Mouse (Mus musculus) embryonic fibroblast, embryonic 13.5 days (primary cell): ENCODE measurements around the gene Xpo4.

Source experiments
- CTCF ChIP-seq: IDR thresholded peaks from 2 replicates; pipeline ENCODE4 v1.5.1; 2011; ENCODE audit warnings: mild to moderate bottlenecking, control low read depth, low read length, moderate library complexity, borderline replicate concordance; ENCODE audit not compliant: insufficient read depth
- POLR2A ChIP-seq: IDR thresholded peaks from 2 replicates; pipeline ENCODE4 v1.6.1; 2011; ENCODE audit warnings: low read depth, mild to moderate bottlenecking, control low read depth, low read length, moderate library complexity

DNA sequence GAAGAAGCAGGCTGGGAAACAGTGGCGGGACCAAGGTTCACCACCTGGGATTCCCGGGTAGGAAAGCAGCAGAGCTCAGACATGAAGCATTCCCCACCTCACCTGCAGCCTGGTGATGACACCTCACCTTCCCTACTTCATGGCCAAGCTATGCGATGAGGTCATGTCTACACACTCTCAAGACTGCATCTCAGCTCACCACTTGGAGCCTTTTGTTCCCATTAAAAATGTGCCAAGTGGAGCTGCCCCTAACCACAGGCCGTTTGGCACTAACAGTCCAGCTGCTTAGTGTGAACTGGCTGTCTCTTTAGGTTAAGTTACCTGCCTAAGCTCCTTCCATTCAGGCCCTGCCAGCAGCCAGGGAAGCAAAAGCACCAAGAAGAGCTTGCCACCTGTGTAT lies 39.8 kb upstream of the Xpo4 start:
- TF ChIP-seq POLR2A (no peak), CTCF (no peak)
